Mouse (Mus musculus) layer of hippocampus, adult 2 months (tissue): ENCODE measurements at regions not wholly inside any gene's neighbourhood (a gene's known extent, or its start where the extent isn't known, plus 50 kb on each side); places are given as distances from the start of the nearest gene placed in this dataset.
"Not testable (repeated sequence)": the region's sequence is repeated elsewhere in the genome, so short reads cannot be mapped to it uniquely, and the experiment has no call there.

Experiments used
- DNase-seq, 2 experiments: peaks; one replicate each; pipeline ENCODE4 v3.0.0; 2022; ENCODE audit warnings: low spot score in 2 of 2
- H3K27ac ChIP-seq: fragments of 200-600 bp; 2 replicates; pipeline ENCODE4 v1.8.1; 2022
- H3K4me3 ChIP-seq: fragments of 200-600 bp; 2 replicates; pipeline ENCODE4 v1.8.1; 2022; ENCODE audit warnings: mild to moderate bottlenecking
- CTCF ChIP-seq: fragments of 200-600 bp; conservative IDR thresholded peaks from 2 replicates; pipeline ENCODE4 v1.8.1; 2022; ENCODE audit warnings: antibody characterized with exemption, mild to moderate bottlenecking, moderate library complexity

DNA sequence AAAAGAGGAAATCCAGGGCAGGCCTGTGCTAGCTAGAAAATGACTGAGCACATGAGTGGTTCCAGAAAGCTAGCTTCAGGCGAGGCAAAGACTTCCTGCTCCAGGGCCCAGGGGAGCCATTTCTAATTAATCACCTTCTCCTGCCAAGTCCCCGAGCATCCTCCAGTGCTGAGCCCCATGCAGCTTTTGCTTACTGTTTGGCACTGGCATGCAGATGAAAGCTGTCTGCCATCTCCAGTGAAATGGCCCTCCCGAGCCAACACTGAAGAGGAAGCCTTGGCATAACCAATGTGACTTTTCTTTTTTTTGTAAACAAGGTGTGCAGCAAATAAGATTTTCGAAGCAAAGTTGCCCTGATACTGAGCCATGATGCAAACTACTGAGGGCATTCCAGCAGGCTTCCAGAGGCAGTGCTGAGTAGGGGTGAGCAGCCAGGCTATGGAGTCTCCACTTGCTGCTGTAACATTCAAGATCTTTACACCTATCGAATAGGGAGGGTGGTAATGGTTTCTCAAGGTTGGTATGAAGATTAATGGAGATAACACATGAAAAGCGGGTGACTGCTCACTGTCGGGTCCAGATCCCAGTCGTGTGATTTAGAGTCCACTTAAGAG is 125.4 kb upstream of the Immp2l start:
- Histone ChIP-seq H3K27ac (no peak overlapping the region), H3K4me3 (no peak overlapping the region)
- TF ChIP-seq CTCF, result no peak
- DNase-seq, result no peak

GRCm38 (mm10) chr12:40905650-40906338 is 118.1 kb upstream of the Immp2l start:
- Histone ChIP-seq H3K27ac (no peak overlapping the region), H3K4me3 (no peak overlapping the region)
- TF ChIP-seq CTCF, result no peak
- no peak for DNase-seq

DNA sequence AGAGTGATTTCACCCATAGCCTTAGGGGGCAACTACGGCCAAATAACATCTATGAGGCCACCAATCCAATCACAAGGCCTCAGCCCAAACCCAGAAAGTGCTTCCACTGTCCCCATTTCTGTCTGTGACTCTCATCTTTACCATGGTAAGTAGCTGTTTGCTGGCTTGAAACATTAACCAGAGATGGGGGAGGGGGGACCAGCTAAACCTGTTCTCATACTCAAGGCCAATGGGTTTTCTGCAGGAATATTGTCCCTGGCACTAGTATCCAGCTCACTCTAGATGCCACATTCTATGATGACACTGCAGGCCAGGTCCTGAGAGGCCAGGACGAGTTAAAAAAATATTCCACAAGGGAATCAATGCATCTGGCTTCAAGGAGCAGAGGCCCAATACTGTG is 117.1 kb upstream of the Immp2l start:
- Histone ChIP-seq H3K27ac (no peak overlapping the region), H3K4me3 (no peak overlapping the region)
- no peak for DNase-seq
- TF ChIP-seq CTCF, result no peak

- no peak overlapping the region for H3K27ac ChIP-seq
- no peak for TF ChIP-seq CTCF
- DNase-seq, result no peak
- no peak overlapping the region for H3K4me3 ChIP-seq
Observed at GRCm38 (mm10) chr12:40908809-40909795, 114.8 kb upstream of the Immp2l start.

DNA sequence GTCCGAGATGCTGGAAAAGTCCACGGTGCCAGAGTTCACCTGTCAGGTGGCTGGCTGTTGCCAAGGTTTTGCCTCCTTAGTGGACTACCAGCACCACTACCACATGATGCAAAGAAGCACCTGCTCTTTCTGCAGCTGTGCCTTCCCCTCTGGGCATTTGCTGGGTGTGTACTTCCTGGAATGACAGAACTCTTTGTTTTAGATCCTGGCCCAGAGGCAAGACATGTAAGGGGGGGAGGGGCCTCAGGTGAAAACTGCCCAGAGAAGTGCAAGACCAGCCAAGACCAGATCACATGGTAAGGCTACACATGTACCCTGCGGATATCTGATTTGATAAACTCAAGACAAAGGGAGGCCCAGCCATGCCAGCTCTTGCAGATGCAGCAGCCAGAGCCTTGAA is 106.4 kb upstream of the Immp2l start:
- no peak for TF ChIP-seq CTCF

GRCm38 (mm10) chr12:40921988-40922387 is 101.9 kb upstream of the Immp2l start:
- Histone ChIP-seq H3K4me3 (no peak overlapping the region), H3K27ac (no peak overlapping the region)
- TF ChIP-seq CTCF, result no peak
- no peak for DNase-seq

More for the DNA sequence above, 106.4 kb upstream of the Immp2l start:
- no peak for DNase-seq
- no peak overlapping the region for H3K4me3 ChIP-seq
- no peak overlapping the region for H3K27ac ChIP-seq

DNA sequence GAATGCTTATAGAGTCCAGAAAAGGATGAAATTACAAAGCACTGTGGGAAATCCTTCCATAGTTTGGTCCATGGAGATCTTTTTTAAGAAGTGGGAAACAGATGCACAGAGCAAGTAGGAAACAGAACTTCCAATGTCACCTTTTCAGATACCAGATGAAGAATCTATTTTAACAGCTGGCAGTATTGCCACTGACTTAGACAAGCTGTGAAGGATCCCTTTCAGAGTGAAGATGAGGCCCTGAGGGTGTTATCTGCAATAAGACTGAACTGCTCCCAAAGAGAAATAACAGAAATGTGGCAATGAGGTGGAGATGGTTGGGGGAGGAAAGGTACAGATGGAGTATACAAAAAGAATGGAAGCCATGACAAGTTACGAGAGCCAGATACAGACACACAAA is 97.2 kb upstream of the Immp2l start:
- DNase-seq, result no peak
- no peak overlapping the region for H3K27ac ChIP-seq
- no peak for TF ChIP-seq CTCF

GRCm38 (mm10) chr12:40929409-40929808 is 94.5 kb upstream of the Immp2l start:
- DNase-seq, H3K27ac ChIP-seq, H3K4me3 ChIP-seq: not testable (repeated sequence)

More for the DNA sequence above, 97.2 kb upstream of the Immp2l start:
- no peak overlapping the region for H3K4me3 ChIP-seq

DNA sequence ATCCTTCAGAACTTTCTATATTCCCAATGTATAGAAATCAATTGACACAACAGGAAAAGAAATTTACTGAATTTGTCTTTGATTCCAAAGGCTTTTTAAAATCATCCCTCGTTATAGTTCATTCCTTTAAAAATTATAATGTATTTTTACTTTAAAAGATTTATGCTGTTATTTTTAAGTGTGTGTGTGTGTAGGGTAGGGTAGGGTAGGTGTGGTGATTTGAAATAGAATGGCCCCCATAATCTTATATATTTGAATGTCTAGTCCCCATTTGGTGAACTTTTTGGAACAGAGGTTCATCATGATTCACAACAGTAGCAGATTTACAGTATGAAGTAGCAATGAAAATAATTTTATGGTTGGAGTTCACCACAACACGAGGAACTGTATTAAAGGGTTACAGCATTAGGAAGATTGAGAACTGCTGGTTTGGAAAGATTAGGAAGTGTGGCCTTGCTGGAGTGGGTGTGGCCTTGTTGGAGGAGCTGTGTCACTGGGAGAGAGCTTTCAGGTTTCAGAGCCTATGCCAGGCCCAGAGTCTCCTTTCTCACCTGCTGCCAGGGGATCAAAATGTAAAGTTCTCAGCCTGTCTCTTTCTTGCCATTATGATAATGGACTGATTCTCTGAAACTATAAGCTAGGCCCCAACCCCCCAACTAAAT is 88.7 kb upstream of the Immp2l start:
- TF ChIP-seq CTCF, result no peak
- no peak for DNase-seq
- no peak overlapping the region for H3K4me3 ChIP-seq
- no peak overlapping the region for H3K27ac ChIP-seq

DNA sequence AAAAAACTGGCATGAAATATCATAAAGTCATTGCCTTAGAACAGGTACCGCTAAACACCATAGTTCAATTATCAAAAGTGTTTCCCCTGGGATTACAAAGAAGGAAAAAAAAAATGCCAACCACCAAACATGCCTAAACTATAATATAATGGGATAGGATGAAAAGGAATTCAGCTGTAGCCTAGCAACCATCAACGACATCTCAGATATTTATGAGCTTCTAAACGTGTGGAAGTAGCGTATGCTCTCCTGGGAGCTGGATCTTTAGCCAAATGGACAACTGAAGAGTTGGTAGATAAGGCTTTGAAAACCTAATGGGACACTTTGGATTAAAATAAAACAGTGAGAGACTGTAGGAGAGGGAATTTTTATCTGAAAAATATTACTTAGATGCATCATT is 86.9 kb upstream of the Immp2l start:
- no peak for DNase-seq
- H3K4me3 ChIP-seq, result no peak overlapping the region
- no peak overlapping the region for H3K27ac ChIP-seq
- no peak for TF ChIP-seq CTCF

GRCm38 (mm10) chr12:40946888-40947287 is 77.0 kb upstream of the Immp2l start:
- Histone ChIP-seq H3K4me3 (no peak overlapping the region), H3K27ac (no peak overlapping the region)
- no peak for TF ChIP-seq CTCF
- DNase-seq, result no peak

- no peak overlapping the region for H3K27ac ChIP-seq
- DNase-seq, result no peak
- TF ChIP-seq CTCF, result no peak
- H3K4me3 ChIP-seq, result no peak overlapping the region
Observed at GRCm38 (mm10) chr12:40949580-40949979, 74.3 kb upstream of the Immp2l start.

GRCm38 (mm10) chr12:40958536-40958935 is 65.4 kb upstream of the Immp2l start:
- no peak overlapping the region for H3K27ac ChIP-seq
- no peak overlapping the region for H3K4me3 ChIP-seq
- DNase-seq, result no peak
- TF ChIP-seq CTCF, result no peak
